Mouse (Mus musculus) heart, postnatal 0 days (tissue): ENCODE measurements around the gene Gm45261.

Source experiments
- CTCF ChIP-seq: IDR thresholded peaks from 2 replicates; pipeline ENCODE4 v1.5.1; 2016; ENCODE audit warnings: antibody characterized with exemption, control low read depth, low read depth
- EP300 ChIP-seq: IDR thresholded peaks from 2 replicates; pipeline ENCODE4 v1.6.1; 2016; ENCODE audit warnings: antibody characterized with exemption, low read depth

DNA sequence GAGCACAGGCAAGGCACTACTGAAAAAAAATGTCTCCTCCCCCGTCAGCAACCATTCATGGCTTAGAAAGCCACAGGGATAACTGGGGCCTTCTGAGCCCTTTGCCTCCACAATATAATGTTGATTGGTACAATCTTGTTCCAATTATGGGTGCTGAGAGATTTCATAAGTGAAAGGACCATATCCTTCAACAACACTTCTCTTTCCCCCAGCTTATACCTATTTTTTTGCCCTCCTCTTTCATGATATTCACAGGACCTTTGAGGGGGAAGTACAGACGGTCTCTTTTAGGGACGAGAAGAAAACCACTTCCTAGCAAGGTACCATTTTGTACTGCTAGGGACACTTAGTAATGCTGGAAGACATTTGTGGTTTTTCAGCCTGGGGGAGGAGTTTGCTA is 57.1 kb downstream of the Gm45261 start:
- no peak for TF ChIP-seq CTCF
- no peak for TF ChIP-seq EP300
